Mouse (Mus musculus) G1E (cell line): Measurements from ENCODE around the gene Xk. TPM values are rescaled to one million over a fixed set of nuclear protein-coding genes. Genes with fewer than 3 reads are reported as not detected.
"Not testable (repeated sequence)": the region's sequence is repeated elsewhere in the genome, so short reads cannot be mapped to it uniquely, and the experiment has no call there.

Experiments used
- ATAC-seq: 2 replicates; pipeline ENCODE4 v1.8.0; 2016; ENCODE audit warnings: mild to moderate bottlenecking; ENCODE audit not compliant: insufficient number of reproducible peaks, poor library complexity, low FRiP score, severe bottlenecking; ENCODE audit errors: extremely low read depth
- DNase-seq: peaks from one replicate; pipeline ENCODE4 v3.0.0; 2012; ENCODE audit warnings: low spot score
- H3K27me3 ChIP-seq: 2 replicates; pipeline ENCODE4 v1.6.1; 2012; ENCODE audit warnings: mild to moderate bottlenecking, low read length, inconsistent platforms; ENCODE audit not compliant: insufficient read depth
- H3K36me3 ChIP-seq: replicated peaks from 2 replicates; pipeline ENCODE3; 2012; ENCODE audit warnings: mild to moderate bottlenecking, inconsistent platforms
- H3K4me1 ChIP-seq: 2 replicates; pipeline ENCODE4 v1.6.1; 2012; ENCODE audit warnings: low read depth, low read length, inconsistent platforms, mixed read lengths; ENCODE audit not compliant: insufficient read depth
- H3K4me3 ChIP-seq: 2 replicates; pipeline ENCODE4 v1.5.1; 2012; ENCODE audit warnings: low read depth, mild to moderate bottlenecking, inconsistent platforms, low read length, moderate library complexity, mixed read lengths
- H3K9me3 ChIP-seq: replicated peaks from 2 replicates; pipeline ENCODE4 v1.6.1; 2012; ENCODE audit warnings: inconsistent platforms
- polyA plus RNA-seq: library from polyadenylated mRNA; stranded (reverse); fragments of >175 nt; gene quantifications from 2 replicates; pipeline ENCODE4 v1.2.3, GENCODE M21; 2012
- total RNA-seq, 2 experiments: library from RNA; stranded (forward) in 1 of 2; stranded (reverse) in 1 of 2; fragments of 200-1000 nt in 1 of 2; fragments of >200 nt in 1 of 2; fragmentation: Nextera tagmentation in 1 of 2; gene quantifications; 2 replicates each; pipeline ENCODE4 v1.2.3; 2014 to 2017

The Xk gene
- total and polyA plus RNA-seq, 3 experiments: 26.6 to 285 (median 41.4) TPM

GRCm38 (mm10) chrX:9333035-9333434, 60.5 kb downstream of the Xk start:
- H3K4me3 ChIP-seq, H3K9me3 ChIP-seq, H3K4me1 ChIP-seq, H3K36me3 ChIP-seq, DNase-seq, H3K27me3 ChIP-seq: not testable (repeated sequence)
- peak; percentile 45; the same call in 1 of the 2 replicates for ATAC-seq

- not testable (repeated sequence) for H3K4me3 ChIP-seq, H3K27me3 ChIP-seq, DNase-seq, H3K36me3 ChIP-seq, H3K4me1 ChIP-seq, H3K9me3 ChIP-seq, ATAC-seq
These were observed 62.4 kb downstream of the Xk start for GRCm38 (mm10) chrX:9334996-9335395.

GRCm38 (mm10) chrX:9350327-9350726, 77.8 kb downstream of the Xk start, which contains the start of gene H2al1k:
TSS of gene H2al1k (plus strand) at chrX:9350627.
- DNase-seq, H3K4me1 ChIP-seq, H3K27me3 ChIP-seq, H3K36me3 ChIP-seq, H3K4me3 ChIP-seq, ATAC-seq, H3K9me3 ChIP-seq: not testable (repeated sequence)

Other genes starting within 250 kb of the Xk start
- not detected in 2 replicates for gene Fthl17e, start 239.3 kb upstream of the Xk start, total RNA-seq (2014; fragmentation: Nextera tagmentation)
- not detected in 2 replicates for gene Fthl17e, start 239.3 kb upstream of the Xk start, total RNA-seq (2017)
- not detected in 2 replicates for gene Fthl17e, start 239.3 kb upstream of the Xk start, polyA plus RNA-seq
- gene Fthl17f, start 209.7 kb upstream of the Xk start, total RNA-seq (2014; fragmentation: Nextera tagmentation): not detected in 2 replicates
- gene Fthl17f, start 209.7 kb upstream of the Xk start, total RNA-seq (2017): 0.22 TPM in 1 of 2 replicates, not detected in the other
- not detected in 2 replicates for gene Fthl17f, start 209.7 kb upstream of the Xk start, polyA plus RNA-seq
- not detected in 2 replicates for gene 4930402K13Rik, start 168.2 kb upstream of the Xk start, total RNA-seq (2014; fragmentation: Nextera tagmentation)
- gene 4930402K13Rik, start 168.2 kb upstream of the Xk start, total RNA-seq (2017): 0.05 TPM in 1 of 2 replicates, not detected in the other
- not detected in 2 replicates for gene 4930402K13Rik, start 168.2 kb upstream of the Xk start, polyA plus RNA-seq
- not detected in 2 replicates for gene Lancl3, start 72.9 kb upstream of the Xk start, total RNA-seq (2014; fragmentation: Nextera tagmentation)
- gene Lancl3, start 72.9 kb upstream of the Xk start, total RNA-seq (2017): 0.06 and 0.22 TPM in 2 replicates
- gene Lancl3, start 72.9 kb upstream of the Xk start, polyA plus RNA-seq: not detected in 2 replicates
- gene Gm14862, start 15.9 kb upstream of the Xk start, total RNA-seq (2014; fragmentation: Nextera tagmentation): not detected in 2 replicates
- gene Gm14862, start 15.9 kb upstream of the Xk start, total RNA-seq (2017): not detected in 2 replicates
- gene Gm14862, start 15.9 kb upstream of the Xk start, polyA plus RNA-seq: not detected in 2 replicates
- 2.0 and 8.1 TPM in 2 replicates for gene H2al1m, start 11.0 kb downstream of the Xk start, total RNA-seq (2014; fragmentation: Nextera tagmentation)
- not detected in 2 replicates for gene H2al1m, start 11.0 kb downstream of the Xk start, total RNA-seq (2017)
- gene H2al1m, start 11.0 kb downstream of the Xk start, polyA plus RNA-seq: not detected in 2 replicates
- 11.8 and 20.1 TPM in 2 replicates for gene H2al1k, start 77.9 kb downstream of the Xk start, total RNA-seq (2014; fragmentation: Nextera tagmentation)
- 1.3 and 3.9 TPM in 2 replicates for gene H2al1k, start 77.9 kb downstream of the Xk start, total RNA-seq (2017)
- 0.18 and 0.55 TPM in 2 replicates for gene H2al1k, start 77.9 kb downstream of the Xk start, polyA plus RNA-seq
- 0.83 TPM in 1 of 2 replicates, not detected in the other for gene Cybb, start 215.0 kb downstream of the Xk start, total RNA-seq (2014; fragmentation: Nextera tagmentation)
- gene Cybb, start 215.0 kb downstream of the Xk start, total RNA-seq (2017): 0.05 TPM in 1 of 2 replicates, not detected in the other
- gene Cybb, start 215.0 kb downstream of the Xk start, polyA plus RNA-seq: 0.01 and 0.05 TPM in 2 replicates